Mouse (Mus musculus): ENCODE data around the gene Btk.
"Not testable (repeated sequence)": the region's sequence is repeated elsewhere in the genome, so short reads cannot be mapped to it uniquely, and the experiment has no call there.

Gene Btk

GRCm38 (mm10) chrX:134580528-134581305, 2.7 kb downstream of the Btk start:
- no peak for DNase-seq

DNA sequence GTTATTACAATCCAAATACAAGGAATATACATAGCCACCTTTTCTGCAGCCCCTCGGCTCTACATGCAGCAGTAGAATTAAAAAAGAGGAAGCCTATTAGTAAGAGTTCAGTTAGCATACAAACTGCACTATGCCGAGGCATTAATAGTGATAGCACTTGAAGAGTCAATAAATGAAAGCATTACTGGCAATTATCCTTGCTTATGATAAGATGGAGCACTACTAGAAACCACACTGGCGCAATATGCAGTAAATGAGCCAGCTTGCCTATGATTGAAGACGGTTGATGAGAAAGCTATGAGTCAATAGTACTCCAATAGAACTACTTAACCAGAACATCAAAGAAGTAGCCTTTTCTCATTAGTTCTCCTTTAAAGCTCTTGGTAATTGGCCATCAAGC, 5.5 kb downstream of the Btk start:
- DNase-seq = no peak

DNA sequence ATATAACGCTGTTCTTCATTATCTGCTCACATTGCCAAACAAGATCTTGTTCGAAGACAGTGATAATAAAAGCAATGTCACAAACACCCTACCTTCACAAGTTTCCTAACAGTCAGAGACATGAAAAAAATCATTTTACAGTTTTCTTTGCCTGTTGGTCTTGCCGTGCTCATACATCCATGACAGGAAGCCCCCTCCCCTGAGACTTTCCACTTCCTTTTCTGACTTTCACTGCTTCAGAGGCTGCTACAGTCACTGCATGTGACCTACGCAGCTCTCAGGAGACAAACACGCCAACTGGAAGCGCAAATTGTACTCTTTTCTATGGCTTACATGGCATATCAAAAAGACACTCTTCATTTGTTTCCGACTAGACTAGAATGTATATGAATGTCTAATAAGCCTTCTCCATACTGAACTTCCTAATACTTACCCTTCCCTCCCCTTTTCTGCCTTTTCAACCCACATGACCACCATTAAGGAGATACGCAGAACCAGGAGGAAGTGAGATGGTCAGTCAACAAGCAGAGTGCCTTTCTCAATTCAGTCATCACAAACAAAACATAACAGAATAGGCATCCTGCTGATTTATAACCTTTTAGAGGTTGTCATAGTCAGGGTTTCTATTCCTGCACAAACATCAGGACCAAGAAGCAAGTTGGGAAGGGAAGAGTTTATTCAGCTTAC, 16.7 kb downstream of the Btk start:
- no peak for DNase-seq

- DNase-seq = no peak
These were observed 19.0 kb downstream of the Btk start for GRCm38 (mm10) chrX:134564326-134564725.

DNA sequence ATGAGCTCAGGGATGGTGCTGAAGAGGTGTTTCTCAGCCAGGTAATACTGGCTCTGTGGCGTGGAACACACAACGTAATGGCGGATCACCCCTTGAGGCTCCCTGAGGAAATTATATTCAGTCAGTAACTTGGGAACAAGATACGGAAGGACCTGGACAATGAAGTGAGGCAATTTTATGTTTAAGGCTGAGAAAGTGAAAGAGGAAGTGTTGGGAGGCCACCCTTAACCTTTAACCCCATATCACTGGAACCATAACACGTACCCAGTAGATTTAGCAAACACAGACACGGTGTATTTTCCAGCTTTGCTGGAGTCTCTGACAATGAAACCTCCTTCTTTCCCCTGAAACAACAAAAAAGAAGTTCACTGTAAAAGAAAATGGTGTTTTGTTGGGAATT, 28.9 kb downstream of the Btk start:
- DNase-seq = no peak

DNA sequence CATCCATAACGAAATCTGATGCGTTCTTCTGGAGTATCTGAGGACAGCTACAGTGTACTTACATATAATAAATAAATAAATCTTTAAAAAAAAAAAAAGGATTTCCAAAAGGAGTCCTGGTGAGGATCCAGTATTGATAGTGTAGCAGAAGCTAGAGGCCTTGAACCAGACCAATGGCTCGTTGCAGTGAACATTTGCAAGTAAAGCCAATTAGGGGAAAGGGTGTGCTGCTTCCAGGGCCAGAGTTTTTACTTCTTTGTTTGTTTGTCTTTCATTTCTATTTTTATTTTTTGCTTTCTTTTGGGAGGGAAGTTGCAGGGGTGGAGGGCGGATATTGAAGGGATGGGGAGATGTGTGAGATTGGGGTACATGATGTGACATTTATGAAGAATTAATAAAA, 30.0 kb downstream of the Btk start:
- no peak for DNase-seq

GRCm38 (mm10) chrX:134550903-134551302, 32.5 kb downstream of the Btk start:
- peak; percentile 19 to 21 for DNase-seq

- no peak for DNase-seq
These were observed 36.0 kb downstream of the Btk start for GRCm38 (mm10) chrX:134547330-134547729.

DNA sequence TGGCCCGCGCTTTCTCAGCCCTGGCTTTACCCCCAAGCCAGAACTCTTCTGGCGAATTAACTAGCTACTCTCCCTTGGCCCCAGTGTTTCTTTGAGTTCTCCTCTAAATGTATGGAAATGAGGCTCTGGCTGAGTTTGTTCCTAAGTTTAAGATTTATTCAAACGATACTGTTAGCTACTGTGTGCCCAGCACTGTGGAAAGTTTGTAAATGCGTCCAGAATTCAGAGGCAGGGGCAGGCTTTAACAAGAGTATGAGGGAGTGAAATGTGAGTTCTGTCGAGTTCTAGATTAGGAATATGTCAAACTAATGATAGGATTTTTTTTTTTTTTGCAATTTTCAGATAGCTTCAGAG, 41.4 kb downstream of the Btk start:
- no peak for DNase-seq

- peak; percentile 63 to 76 for DNase-seq
These were observed 42.0 kb downstream of the Btk start, which contains the start of gene Timm8a1 for GRCm38 (mm10) chrX:134541145-134541954. Timm8a1 (minus strand) TSS chrX:134541865.

DNA sequence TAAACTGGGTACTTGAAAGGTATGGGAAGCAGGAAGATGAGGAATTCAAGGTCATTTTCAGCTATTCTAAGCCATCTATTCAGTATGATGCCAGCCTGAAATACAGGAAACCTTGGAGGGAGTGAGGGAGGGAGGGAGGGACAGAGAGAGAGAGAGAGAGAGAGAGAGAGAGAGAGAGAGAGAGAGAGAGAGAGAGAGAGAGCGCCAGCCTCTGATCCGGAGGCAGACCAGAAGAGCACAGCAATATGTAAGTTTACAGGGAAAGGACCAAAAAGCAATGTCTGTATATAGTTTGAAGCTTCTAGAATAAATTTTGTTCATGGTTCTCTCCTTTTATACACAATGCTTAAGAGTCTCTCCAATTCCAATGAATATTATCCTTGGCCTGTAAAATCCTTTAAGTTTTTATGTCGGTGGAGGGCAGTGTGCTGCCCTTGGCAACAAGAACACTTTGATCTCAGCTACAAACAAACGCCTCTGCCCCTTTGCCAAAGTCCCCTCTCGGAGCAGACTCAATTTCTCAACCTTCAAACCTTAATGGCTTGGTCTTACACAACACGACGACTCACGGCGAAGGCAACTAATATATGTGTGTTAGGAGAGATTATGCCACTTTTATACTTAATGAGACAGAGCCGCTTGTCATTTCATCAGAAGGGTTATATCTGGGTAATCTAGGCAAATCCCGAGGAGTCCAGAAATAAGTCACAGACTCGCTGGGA, 42.8 kb downstream of the Btk start:
- DNase-seq = peak in 1 of 2 experiments; percentile 2

DNA sequence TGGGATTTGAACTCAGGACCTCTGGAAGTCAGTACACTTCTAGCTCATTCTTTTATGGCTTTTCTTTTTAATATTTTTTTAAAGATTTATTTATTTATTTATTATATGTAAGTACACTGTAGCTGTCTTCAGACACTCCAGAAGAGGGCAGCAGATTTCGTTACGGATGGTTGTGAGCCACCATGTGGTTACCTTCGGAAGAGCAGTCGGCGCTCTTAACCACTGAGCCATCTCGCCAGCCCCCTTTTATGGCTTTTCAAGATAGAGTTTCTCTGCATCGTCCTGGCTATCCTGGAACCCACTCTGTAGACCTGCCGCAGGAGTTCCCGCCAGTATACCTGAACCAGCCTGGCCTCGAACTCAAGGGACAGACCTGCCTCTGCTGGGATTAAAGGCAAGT, 43.6 kb downstream of the Btk start:
- not testable (repeated sequence) for DNase-seq

DNA sequence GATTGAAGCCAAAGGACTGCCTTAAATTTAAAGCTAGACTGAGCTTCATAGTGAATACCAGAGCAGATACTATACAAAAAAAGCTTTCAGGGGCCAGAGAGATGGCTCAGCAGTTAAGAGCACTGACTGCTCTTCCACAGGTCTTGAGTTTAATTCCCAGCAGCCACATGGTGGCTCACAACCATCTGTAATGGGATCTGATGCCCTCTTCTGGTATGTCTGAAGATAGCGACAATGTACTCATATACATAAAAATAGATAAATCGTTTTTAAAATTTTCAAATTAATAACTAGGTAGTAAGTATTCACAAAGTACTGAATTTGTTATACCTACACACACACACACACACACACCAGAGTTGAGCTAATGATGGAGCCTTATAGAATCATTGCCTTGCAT, 50.0 kb downstream of the Btk start:
- DNase-seq = no peak

- DNase-seq = no peak
These were observed 58.1 kb downstream of the Btk start for GRCm38 (mm10) chrX:134525260-134525659.

DNA sequence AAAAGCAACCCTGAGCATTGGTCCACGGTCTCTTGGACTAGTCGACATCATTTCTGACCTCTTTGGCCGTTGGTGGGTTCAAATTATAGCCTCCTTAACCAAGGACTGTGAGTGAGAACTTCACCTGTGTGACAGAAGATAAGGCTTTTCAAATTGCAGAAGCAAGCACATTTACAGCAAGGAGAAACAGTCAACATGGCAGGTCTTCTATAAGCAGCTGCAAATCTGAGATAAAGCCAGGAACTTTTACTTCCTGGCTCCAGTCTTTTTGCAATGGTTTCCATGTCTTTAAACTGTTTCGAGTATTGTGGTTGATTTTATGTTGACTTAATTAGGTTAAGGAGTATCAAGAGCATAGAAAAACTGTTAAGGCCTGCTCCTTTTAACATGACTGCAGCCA, 59.6 kb downstream of the Btk start:
- DNase-seq = no peak

- peak in 1 of 2 experiments; percentile 10 for DNase-seq
These were observed 73.9 kb downstream of the Btk start for GRCm38 (mm10) chrX:134509473-134509872.

GRCm38 (mm10) chrX:134507977-134508376, 75.4 kb downstream of the Btk start:
- DNase-seq = no peak

GRCm38 (mm10) chrX:134500651-134501050, 82.7 kb downstream of the Btk start:
- no peak for DNase-seq

Measured in cerebellum, postnatal 25 days (tissue).